Mouse (Mus musculus): ENCODE data around the gene Gm40193.

The Gm40193 gene

DNA sequence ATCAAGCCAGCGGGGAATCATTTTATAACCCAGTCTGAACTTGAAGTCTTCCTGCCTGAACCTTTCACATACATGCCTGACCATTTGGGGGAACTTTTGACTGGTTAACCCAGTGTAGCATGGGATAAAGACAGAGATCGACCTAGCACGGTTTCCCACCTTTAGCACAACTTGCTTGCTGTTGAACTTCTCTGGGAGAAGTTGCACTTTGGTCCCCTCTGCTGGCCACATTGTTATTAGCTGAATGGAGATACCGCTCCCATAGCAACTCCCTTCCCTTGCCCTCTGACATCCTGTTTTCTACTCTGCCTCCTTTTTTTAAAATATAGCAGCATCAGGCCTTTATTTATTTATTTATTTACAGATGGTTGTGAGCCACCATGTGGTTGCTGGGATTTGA is 26.4 kb downstream of the Gm40193 start:
- peak; percentile 54 for DNase-seq (ENCODE audit: low read depth, low spot score)

DNA sequence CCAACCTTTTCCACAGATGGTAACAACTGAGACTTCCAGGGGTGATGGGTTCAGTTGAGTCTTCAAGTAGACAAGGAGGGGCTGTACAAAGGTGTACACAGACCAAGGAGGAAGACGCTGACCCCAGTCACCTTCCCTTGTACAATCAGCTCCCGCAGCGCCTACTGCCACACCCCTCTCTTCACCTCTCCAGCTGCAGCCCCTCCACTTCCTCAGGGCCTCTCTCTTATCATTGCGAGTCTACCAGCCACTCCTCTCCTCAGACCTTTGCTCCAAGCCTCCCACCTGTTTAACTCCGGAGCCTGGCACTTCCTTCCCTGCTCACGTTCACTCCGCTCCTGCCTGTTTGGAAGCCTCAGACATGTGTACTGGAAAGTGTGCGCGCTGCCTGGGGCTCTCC is 27.8 kb downstream of the Gm40193 start, which contains the start of gene Tm4sf5:
Tm4sf5 (plus strand) TSS at position 275 of the 400 bp plus-strand sequence.
- no peak for DNase-seq (ENCODE audit: low read depth, low spot score)

DNA sequence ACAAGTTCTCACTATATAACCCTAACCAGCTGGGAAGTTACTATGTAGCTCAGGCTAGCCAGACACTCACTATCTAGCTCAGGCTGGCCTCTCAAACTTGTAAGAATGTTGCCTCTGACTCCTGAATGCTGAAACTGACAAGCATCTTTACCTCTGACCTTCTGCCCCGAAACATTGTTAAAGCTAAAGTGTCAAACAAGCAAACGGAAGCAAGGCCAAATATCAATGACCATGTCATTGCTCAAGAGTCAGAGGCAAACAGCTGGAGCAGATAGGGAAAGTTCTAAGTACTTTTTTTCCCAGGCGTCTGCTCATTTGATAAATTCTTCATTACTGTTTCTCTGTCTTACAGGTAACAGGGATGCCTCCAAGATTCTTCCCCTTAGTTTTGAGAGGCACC is 30.7 kb downstream of the Gm40193 start:
- no peak for DNase-seq (ENCODE audit: low read depth, low spot score)

DNA sequence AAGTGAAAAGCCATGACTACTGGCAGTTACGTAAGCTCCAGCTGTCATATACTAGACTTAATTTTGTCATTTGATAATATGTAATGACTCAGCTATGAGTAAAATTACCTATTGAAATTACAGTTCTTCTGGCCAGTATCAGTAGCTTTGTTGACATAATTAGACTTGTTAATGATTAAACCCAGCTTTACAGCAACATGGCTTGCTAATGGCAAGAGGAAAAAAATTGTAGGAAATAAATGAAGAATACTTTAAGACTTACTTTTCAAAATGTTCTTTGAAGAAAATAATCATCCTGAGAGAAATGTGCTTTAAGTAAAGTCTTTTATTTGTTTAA is 32.3 kb downstream of the Gm40193 start:
- no peak for DNase-seq (ENCODE audit: low read depth, low spot score)

DNA sequence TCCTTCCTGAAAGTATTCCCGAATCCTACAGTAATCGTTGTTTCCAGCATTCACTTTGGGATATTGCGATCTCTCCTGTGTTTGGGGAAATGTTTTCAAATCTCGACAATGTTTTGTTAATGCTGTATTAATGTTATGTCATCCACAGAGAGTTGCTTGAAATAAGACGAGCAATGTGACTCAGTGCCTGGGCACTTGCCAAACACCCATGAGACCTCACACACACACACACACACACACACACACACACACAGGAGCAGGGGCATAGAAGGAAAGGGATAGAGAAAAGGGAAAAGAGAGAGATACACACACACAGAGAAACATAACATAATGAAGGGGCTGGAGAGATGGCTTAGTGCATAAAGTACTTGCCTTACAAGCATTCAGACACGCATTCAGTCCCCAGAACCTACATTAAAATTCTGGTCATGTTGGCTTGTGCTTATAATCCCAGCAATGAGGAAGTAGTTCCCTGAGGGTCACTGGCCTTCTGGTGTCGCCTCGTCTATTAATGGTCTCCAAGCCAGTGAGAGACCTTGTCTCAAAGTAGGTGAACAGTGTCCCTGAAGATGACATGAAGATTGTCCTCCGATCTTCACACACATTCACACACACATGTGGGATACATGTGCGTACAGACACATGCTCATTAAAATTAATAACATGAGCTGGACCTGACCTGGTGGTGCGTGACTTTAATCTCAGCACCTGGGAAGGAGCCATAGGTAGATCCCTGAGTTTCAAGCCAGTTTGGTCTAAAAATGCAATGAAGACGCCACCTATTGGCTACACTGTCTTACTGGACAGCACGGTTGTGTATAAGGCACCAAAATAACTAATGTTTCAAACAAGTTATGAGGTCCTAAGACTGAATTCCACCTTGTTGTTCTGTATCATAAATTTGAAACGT is 32.9 kb downstream of the Gm40193 start:
- no peak for DNase-seq (ENCODE audit: low read depth, low spot score)

DNA sequence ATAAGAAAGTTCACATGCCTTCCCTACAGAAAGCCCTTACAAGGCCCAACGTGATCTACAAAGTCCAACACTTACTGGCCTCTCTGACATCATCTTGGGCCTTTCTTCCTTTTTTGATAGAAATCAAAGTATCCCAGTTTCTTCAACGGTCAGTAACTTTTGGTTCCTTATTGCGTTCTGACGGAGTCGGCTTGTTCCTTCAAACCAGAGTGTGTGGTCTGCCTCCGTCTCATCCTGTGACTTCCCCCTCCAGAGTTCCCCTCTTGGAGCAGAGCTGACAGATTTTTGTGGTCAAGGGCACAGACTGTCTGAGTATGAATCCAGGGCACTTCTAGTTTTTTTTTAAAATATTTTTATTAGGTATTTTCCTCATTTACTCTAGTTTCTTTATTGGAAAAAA is 43.1 kb downstream of the Gm40193 start:
- no peak for DNase-seq (ENCODE audit: low read depth, low spot score)

DNA sequence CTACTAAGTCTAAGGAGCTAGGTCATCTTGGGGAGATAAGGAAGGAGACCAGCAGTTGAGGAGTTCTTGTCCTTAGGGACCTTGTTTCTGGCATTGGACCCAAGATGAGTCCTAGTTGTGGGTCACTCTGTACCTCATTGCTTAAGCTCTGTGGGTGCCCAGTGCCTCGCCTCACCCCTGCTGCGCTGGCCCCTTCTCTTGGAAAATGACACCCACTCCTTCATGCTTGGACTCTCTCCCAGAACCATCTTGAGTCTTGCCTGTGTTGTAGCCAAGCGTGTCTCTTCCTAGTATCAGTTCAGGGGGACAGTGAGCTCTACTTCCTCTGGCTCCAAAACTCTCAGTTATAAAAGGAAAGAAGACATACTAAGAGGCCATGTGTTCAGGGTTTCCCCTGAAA is 43.6 kb downstream of the Gm40193 start:
- no peak for DNase-seq (ENCODE audit: low read depth, low spot score)

DNA sequence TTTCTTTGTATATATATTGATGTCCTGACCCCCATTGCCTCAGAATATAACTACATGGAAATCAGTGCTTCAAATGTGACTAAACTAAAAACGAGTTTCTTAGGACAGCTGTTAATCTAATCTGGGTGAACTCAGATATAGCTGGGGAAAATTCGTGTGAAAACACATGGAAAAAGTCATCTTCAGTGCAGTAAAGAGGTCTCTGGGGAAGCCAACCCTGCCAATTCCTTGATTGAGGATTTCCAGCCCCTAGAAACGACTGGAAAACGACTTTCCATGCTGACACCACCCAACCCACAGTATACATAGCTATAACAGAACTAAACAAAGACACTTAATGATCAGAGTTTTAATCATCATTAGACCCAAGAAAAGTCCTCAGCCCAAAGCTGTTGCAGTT is 44.9 kb downstream of the Gm40193 start:
- DNase-seq (ENCODE audit: low read depth, low spot score), result no peak

DNA sequence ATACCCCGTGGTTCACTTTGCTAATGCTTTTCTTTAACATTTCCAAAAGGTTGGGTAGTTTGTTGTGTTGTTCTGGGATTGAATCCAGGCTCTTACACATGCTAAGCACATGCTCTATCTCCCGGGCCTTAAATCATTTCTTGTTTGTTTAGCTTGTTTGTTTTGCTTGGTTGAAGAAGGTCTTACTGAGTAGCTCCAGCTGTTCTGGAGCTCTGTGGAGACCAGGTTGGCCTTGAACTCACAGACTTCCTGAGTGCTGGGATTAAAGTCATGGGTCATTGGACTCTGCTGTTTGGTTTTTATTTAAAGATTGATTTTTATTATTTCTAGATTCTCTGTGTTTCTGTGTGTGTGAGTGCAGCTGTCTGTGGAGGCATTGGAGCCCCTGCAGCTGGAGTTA is 47.2 kb downstream of the Gm40193 start:
- DNase-seq (ENCODE audit: low read depth, low spot score), result no peak
